Mouse (Mus musculus): ENCODE data around the gene Fam20c. TPM values are rescaled to one million over a fixed set of nuclear protein-coding genes. Genes with fewer than 3 reads are reported as not detected.
A peak's percentile ranks its signal among the peaks of the same experiment; 100 is the strongest.

Fam20c gene
- polyA plus RNA-seq, 1 experiment from 2014 or later: 162 TPM

GRCm38 (mm10) chr5:138743631-138744030 lies 10.7 kb upstream of the Fam20c start:
- H3K4me3 ChIP-seq (ENCODE audit: inconsistent target): no peak overlapping the region
- 85% methylated on average over 2 of the region's 2 CpGs for WGBS (ENCODE audit: missing documents)

DNA sequence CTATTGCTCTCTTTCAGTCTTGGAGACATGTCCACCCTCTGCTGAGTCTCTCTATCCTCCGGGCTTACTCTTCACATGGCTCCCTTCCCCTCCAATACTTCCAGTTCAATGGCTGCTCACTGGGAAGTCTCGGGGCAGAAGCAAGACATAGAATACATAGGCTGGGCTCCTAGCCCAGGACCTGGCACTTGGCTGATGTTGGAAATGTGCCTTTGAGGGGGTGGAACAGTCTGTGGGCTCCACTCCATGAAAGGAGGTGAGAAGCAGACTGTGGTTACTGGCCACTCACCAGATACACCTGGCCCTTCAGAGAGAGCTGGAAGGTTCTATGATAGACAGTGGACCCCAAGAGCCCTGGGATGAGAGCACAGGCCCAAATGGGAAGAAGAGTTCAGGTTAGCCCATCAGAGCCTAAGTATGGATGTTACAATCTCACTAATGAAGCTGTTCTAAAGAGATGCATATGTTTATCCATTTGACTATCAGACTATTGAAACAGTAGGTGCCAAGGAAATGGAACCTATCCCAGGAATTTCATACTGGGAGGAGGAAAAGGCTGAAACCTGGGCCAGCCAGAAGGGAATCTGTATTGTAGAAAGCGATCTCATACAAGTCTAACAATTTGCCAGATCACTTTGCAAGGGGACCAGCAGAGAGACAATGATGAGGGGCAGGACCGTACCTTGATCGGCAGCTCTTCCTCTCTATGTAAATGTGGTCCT lies 8.8 kb upstream of the Fam20c start:
- H3K36me3 ChIP-seq (ENCODE audit: inconsistent target): no peaks in the 10 kb centered on the region
- H3K79me2 ChIP-seq (ENCODE audit: inconsistent target): no peaks in the 10 kb centered on the region
- no peak overlapping the region for H3K4me3 ChIP-seq (ENCODE audit: inconsistent target)
- 93% methylated on average over 5 of the region's 5 CpGs for WGBS (ENCODE audit: missing documents)
- H3K27ac ChIP-seq: no peak overlapping the region

More at GRCm38 (mm10) chr5:138743631-138744030, 10.7 kb upstream of the Fam20c start:
- H3K27ac ChIP-seq: no peak overlapping the region
- no peaks in the 10 kb centered on the region for H3K79me2 ChIP-seq (ENCODE audit: inconsistent target)
- no peaks in the 10 kb centered on the region for H3K36me3 ChIP-seq (ENCODE audit: inconsistent target)

DNA sequence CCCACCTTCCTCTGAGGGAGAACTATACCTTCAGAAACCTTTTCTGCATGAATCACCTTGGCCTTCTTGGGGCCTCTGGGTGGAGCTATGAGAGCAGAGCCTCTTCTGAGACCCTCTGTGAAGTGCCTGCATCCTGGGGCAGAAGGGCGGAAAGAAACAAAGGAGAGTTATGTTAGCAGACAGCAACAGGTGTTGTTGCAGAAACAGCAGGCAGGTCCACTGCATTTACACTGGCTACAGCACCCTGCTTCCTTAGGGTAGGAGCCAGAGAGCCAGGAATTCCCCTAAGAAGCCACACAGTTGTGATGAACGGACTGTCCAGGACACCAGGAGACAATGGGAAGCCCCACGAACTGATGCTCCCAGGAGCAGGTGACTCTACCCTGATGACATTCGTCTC lies 1.0 kb upstream of the Fam20c start:
- peaks cover 33% of the 10 kb centered on the region for H3K79me2 ChIP-seq (ENCODE audit: inconsistent target)
- 93% methylated on average over 4 of the region's 4 CpGs for WGBS (ENCODE audit: missing documents)

DNA sequence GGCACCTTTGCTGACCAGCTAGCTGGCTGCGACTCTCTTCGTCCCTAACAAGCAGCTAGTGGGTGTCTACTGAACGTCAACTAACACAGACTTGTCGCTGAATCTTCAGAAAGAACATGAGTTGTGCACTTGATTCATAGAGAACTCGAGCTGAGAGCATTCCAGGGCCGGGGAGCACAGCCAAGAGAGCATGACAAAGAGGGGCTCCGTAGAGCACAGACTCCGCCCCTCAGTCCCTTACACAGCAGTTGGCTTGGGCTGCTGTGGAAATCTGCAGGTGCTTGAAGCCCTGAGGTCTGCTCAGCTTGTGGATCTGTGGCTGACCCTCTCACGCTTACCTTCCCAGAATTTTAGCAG lies 390 bp upstream of the Fam20c start:
- H3K27ac ChIP-seq: no peak overlapping the region
- peak overlapping the region; percentile 27 for H3K4me3 ChIP-seq (ENCODE audit: inconsistent target)
- H3K79me2 ChIP-seq (ENCODE audit: inconsistent target): peaks cover 39% of the 10 kb centered on the region
- peaks cover 23% of the 10 kb centered on the region; the same call in 1 of the 2 replicates for H3K36me3 ChIP-seq (ENCODE audit: inconsistent target)
- WGBS (ENCODE audit: missing documents): 34% methylated on average over 9 of the region's 9 CpGs

More for the DNA sequence above, 1.0 kb upstream of the Fam20c start:
- Histone ChIP-seq H3K27ac (no peak overlapping the region), H3K4me3 (ENCODE audit: inconsistent target) (no peak overlapping the region), H3K36me3 (ENCODE audit: inconsistent target) (peaks cover 17% of the 10 kb centered on the region; the same call in 1 of the 2 replicates)

GRCm38 (mm10) chr5:138755121-138755452 lies 773 bp downstream of the Fam20c start:
- Histone ChIP-seq H3K4me3 (ENCODE audit: inconsistent target) (peak overlapping the region; percentile 56), H3K27ac (no peak overlapping the region), H3K36me3 (ENCODE audit: inconsistent target) (peaks cover 34% of the 10 kb centered on the region; the same call in 1 of the 2 replicates), H3K79me2 (ENCODE audit: inconsistent target) (peaks cover 51% of the 10 kb centered on the region)
- WGBS (ENCODE audit: missing documents): 2% methylated on average over 34 of the region's 34 CpGs

- Histone ChIP-seq H3K4me3 (ENCODE audit: inconsistent target) (peak overlapping the region; percentile 56), H3K36me3 (ENCODE audit: inconsistent target) (peaks cover 40% of the 10 kb centered on the region; the same call in 1 of the 2 replicates), H3K27ac (0 out of 2 replicates have a peak overlapping the region, but pooled peaks have one; percentile 19), H3K79me2 (ENCODE audit: inconsistent target) (peaks cover 57% of the 10 kb centered on the region)
- WGBS (ENCODE audit: missing documents): 5% methylated on average over 58 of the region's 61 CpGs
Measured at GRCm38 (mm10) chr5:138755453-138756301, 1.4 kb downstream of the Fam20c start.

DNA sequence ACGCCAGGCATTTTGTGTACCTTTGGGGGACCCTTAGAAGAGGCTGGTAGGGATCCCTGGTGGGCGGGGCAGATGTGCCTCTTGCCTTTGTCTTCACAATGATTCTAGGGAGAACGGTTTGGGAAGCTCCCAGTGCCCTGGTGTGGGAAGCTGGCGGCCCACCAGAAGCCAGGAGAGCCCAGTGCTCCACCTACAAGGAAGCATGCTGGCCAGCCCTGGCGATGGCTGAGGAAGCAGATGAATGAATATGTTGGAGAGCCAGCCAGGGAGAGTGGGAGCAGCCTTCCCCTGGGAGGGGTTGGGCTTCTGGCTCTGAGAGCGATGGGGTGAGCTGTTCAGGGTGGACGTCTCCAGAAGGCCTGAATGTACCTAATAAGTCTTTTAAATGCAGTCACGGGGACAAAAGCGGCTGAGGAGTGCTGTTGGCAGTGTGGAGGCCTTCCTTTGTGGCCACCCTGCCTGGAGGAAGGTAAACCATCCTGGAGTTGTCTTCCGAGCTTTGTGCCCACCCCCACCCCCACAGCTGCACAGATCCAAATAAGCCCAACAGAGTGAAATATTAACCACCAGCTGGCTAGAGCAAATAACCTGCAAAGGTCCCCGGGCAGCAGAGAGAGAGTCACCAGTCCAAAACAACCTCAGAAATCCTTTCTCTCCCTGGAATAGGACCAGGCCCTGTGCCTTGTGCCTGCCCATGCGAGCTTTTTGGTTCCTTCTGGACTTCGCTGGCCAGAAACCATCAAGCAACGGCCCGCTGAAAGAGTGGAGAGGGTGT lies 2.2 kb downstream of the Fam20c start:
- WGBS (ENCODE audit: missing documents): 82% methylated on average over 13 of the region's 15 CpGs
- Histone ChIP-seq H3K36me3 (ENCODE audit: inconsistent target) (peaks cover 48% of the 10 kb centered on the region; the same call in 1 of the 2 replicates), H3K4me3 (ENCODE audit: inconsistent target) (peak overlapping the region; percentile 56)

DNA sequence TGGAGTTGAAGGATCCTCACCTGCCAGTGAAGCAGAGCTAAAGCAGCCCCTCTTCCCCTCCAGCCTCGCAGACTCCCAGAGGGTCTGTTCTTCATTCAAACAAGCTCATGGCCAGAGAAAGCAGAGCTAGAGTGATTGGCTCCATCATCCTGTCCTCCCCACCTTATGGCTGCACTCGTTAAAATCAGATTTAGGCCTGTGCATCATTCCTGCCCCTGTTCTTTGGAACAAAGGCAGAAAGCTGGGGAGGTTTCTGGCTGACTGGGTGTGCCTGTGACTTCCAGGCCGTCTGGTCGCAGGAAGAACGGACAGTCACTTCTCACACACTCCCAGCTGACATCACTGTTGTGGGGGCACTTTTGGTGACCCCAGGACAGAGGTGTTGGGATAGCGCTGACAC lies 2.8 kb downstream of the Fam20c start:
- Histone ChIP-seq H3K4me3 (ENCODE audit: inconsistent target) (peak overlapping the region; percentile 56), H3K36me3 (ENCODE audit: inconsistent target) (peaks cover 54% of the 10 kb centered on the region; the same call in 1 of the 2 replicates), H3K27ac (no peak overlapping the region), H3K79me2 (ENCODE audit: inconsistent target) (peaks cover 71% of the 10 kb centered on the region)
- WGBS (ENCODE audit: missing documents): 93% methylated on average over 6 of the region's 6 CpGs

More for the DNA sequence above, 2.2 kb downstream of the Fam20c start:
- H3K27ac ChIP-seq: 0 out of 2 replicates have a peak overlapping the region, but pooled peaks have one; percentile 19
- peaks cover 65% of the 10 kb centered on the region for H3K79me2 ChIP-seq (ENCODE audit: inconsistent target)

GRCm38 (mm10) chr5:138757616-138758015 lies 3.3 kb downstream of the Fam20c start:
- peaks cover 76% of the 10 kb centered on the region for H3K79me2 ChIP-seq (ENCODE audit: inconsistent target)
- WGBS (ENCODE audit: missing documents): 97% methylated on average over 12 of the region's 12 CpGs
- H3K4me3 ChIP-seq (ENCODE audit: inconsistent target): peak overlapping the region; percentile 56; the same call in 1 of the 2 replicates
- no peak overlapping the region for H3K27ac ChIP-seq
- peaks cover 57% of the 10 kb centered on the region for H3K36me3 ChIP-seq (ENCODE audit: inconsistent target)

GRCm38 (mm10) chr5:138758533-138758932 lies 4.2 kb downstream of the Fam20c start:
- 87% methylated on average over 3 of the region's 3 CpGs for WGBS (ENCODE audit: missing documents)
- H3K79me2 ChIP-seq (ENCODE audit: inconsistent target): peaks cover 85% of the 10 kb centered on the region
- H3K27ac ChIP-seq: no peak overlapping the region
- H3K36me3 ChIP-seq (ENCODE audit: inconsistent target): peaks cover 62% of the 10 kb centered on the region
- H3K4me3 ChIP-seq (ENCODE audit: inconsistent target): no peak overlapping the region

DNA sequence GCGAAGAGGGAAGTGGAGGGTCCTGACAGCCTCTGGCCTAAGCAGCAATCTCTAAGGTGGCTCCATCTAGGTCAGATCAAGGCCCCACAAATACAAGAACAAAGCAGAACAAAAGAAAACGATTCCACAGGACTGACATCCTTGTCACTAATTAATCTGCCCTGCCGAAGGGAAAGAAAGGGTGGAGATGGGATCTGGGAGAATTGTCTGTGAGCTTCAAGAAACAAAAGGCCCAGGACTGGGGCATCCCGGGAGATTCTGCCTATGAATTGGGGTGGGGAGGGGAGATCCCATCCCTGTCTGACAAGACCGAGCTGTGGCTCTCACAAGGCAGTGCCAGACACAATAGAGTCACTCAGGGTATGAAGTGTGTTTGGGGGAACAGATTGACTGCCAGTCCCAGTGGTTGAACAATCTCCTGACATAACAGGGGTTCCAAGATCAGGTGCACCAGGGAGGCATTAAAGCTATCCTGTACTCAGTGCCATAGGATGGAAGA lies 7.6 kb downstream of the Fam20c start:
- Histone ChIP-seq H3K27ac (no peak overlapping the region), H3K4me3 (ENCODE audit: inconsistent target) (no peak overlapping the region), H3K79me2 (ENCODE audit: inconsistent target) (peaks cover 99% of the 10 kb centered on the region), H3K36me3 (ENCODE audit: inconsistent target) (peaks cover 93% of the 10 kb centered on the region)
- WGBS (ENCODE audit: missing documents): 97% methylated on average over 5 of the region's 5 CpGs

GRCm38 (mm10) chr5:138762361-138762760 lies 8.0 kb downstream of the Fam20c start:
- H3K79me2 ChIP-seq (ENCODE audit: inconsistent target): peaks cover 99% of the 10 kb centered on the region
- peaks cover 95% of the 10 kb centered on the region for H3K36me3 ChIP-seq (ENCODE audit: inconsistent target)
- no peak overlapping the region for H3K27ac ChIP-seq
- no peak overlapping the region for H3K4me3 ChIP-seq (ENCODE audit: inconsistent target)
- WGBS (ENCODE audit: missing documents): 93% methylated on average over 4 of the region's 4 CpGs

DNA sequence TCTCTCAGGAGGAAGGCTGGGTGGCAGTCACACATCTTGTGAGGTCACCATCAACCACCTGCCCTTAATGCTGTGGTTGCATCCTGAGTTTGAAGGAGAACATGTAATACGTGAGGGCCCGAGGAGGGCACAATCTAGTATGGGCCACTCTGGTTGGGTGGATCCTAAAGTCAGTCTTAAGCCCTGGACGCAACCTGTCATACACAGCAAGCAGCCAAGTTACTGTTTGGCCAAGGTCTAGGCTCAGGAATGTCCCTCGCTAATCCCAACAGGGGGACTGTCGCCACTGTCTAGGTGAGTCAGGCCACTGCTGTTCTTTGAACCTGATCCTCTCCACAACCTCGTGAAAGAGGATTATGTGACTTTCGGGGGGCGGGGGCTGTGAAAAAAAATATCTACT lies 10.3 kb downstream of the Fam20c start:
- H3K27ac ChIP-seq: no peak overlapping the region
- peaks cover 96% of the 10 kb centered on the region for H3K36me3 ChIP-seq (ENCODE audit: inconsistent target)
- H3K4me3 ChIP-seq (ENCODE audit: inconsistent target): no peak overlapping the region
- H3K79me2 ChIP-seq (ENCODE audit: inconsistent target): peaks cover 99% of the 10 kb centered on the region; the same call in 1 of the 2 replicates
- WGBS (ENCODE audit: missing documents): 93% methylated on average over 8 of the region's 8 CpGs

DNA sequence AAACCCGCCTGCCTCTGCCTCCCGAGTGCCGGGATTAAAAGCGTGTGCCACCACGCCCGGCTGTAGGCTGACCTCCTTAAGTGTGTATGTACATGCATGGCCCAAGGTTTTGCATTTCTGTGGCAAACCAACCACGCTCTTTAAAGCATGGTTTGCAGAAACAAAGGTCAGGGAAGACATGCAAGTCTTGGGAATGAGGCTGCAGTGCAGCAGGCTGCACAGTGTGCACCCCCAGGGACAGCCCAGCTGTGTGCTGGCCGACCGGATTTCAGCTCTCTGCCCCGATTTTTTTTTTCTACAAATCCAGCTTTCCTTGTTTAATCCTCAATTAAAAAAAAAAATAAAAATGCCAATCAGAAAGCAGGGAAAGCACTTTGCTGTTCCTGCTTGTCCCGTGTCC lies 13.3 kb downstream of the Fam20c start:
- 95% methylated on average over 11 of the region's 11 CpGs for WGBS (ENCODE audit: missing documents)
- Histone ChIP-seq H3K27ac (no peak overlapping the region), H3K36me3 (ENCODE audit: inconsistent target) (peaks cover 92% of the 10 kb centered on the region), H3K4me3 (ENCODE audit: inconsistent target) (no peak overlapping the region), H3K79me2 (ENCODE audit: inconsistent target) (peaks cover 99% of the 10 kb centered on the region; the same call in 1 of the 2 replicates)

Data from macrophage (primary cell).